Mouse (Mus musculus) spleen, adult 2 months (tissue): ENCODE measurements around the gene Zfp335. TPM values are rescaled to one million over a fixed set of nuclear protein-coding genes. Genes with fewer than 3 reads are reported as not detected.
"Not testable (repeated sequence)": the region's sequence is repeated elsewhere in the genome, so short reads cannot be mapped to it uniquely, and the experiment has no call there.

Source experiments
- DNase-seq, 2 experiments: peaks; one replicate each; pipeline versions ENCODE4 v3.0.0 to v3.0.0-alpha.2; 2012 to 2021; ENCODE audit warnings: low spot score in 2 of 2, low read depth in 1 of 2
- H3K27ac ChIP-seq: fragments of 200-500 bp; 2 replicates; pipeline ENCODE4 v1.5.1; 2012; ENCODE audit warnings: low read length, inconsistent platforms; ENCODE audit not compliant: insufficient read depth
- H3K27me3 ChIP-seq: fragments of 200-500 bp; 2 replicates; pipeline ENCODE4 v1.6.1; 2012; ENCODE audit warnings: mild to moderate bottlenecking, moderate library complexity, low read length, inconsistent platforms; ENCODE audit not compliant: control insufficient read depth, insufficient read depth
- H3K36me3 ChIP-seq: fragments of 200-500 bp; 2 replicates; pipeline ENCODE4 v1.6.1; 2012; ENCODE audit warnings: mild to moderate bottlenecking, low read length, inconsistent platforms; ENCODE audit not compliant: control insufficient read depth, insufficient read depth
- H3K4me1 ChIP-seq: fragments of 200-500 bp; 2 replicates; pipeline ENCODE4 v1.6.1; 2011; ENCODE audit warnings: inconsistent platforms; ENCODE audit not compliant: control insufficient read depth, insufficient read depth, insufficient read length
- H3K4me3 ChIP-seq: fragments of 200-500 bp; 2 replicates; pipeline ENCODE4 v1.5.1; 2011; ENCODE audit warnings: mild to moderate bottlenecking, inconsistent platforms; ENCODE audit not compliant: insufficient read depth, insufficient read length; ENCODE audit errors: extremely low read depth
- CTCF ChIP-seq: fragments of 200-500 bp; IDR thresholded peaks from 2 replicates; pipeline ENCODE4 v1.5.1; 2011; ENCODE audit warnings: mild to moderate bottlenecking, inconsistent platforms; ENCODE audit not compliant: insufficient read depth, insufficient read length, insufficient replicate concordance; ENCODE audit errors: extremely low read depth
- POLR2A ChIP-seq: fragments of 200-500 bp; IDR thresholded peaks from 2 replicates; pipeline ENCODE4 v1.6.1; 2011; ENCODE audit warnings: low read depth, low read length, inconsistent platforms
- WGBS: fragments of 180-500 bp; shearing (Covaris S2); methylation state at CpG from one replicate; pipeline ENCODE4 v1.1.7; 2018; 5-methylcytosine and 5-hydroxymethylcytosine counted together
- polyA plus RNA-seq: library from polyadenylated mRNA; depleted of rRNA; stranded (reverse); fragments of >200 nt; gene quantifications from 2 replicates; pipeline ENCODE4 v1.2.3, GENCODE M21; 2012

Gene Zfp335
- polyA plus RNA-seq, 1 experiment, result 37.8 TPM

DNA sequence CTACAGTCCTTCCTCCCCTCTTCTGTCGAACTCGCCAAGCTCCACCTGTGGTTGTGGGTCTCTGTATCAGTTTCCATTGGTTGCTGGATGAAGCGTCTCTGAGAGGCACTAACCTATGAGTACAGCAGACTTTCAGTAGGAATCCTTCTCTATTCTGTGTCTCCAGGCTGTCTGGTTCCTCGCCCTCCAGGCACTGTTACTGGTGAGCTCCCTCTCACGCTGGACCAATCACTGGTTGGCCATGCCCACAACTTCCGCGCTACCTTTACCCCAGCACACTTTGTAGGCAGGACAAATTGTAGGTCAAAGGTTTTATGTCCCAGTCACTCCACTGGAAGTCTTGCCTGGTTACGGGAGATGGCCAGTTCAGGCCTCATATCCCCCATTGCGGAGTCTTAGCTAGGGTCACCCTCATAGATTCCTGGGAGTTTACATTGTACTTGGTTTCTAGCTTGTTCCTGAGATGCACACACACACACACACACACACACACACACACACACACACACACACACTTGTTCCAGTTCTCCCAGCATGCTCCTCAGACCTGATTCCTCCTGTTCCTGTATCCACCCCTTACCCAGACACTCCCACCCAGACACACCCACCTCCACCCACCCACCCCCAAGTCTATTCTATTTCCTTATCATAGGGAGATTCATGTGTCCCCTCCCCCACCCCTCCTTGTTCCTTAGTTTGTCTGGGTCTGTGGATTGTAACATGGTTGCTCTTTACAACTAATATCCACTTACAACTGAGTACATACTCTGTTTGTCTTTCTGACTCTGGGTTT is 51.7 kb downstream of the Zfp335 start:
- Histone ChIP-seq H3K27ac (no peak overlapping the region), H3K27me3 (peaks cover 10% of the 10 kb centered on the region), H3K4me1 (peaks cover 17% of the 10 kb centered on the region), H3K36me3 (no peaks in the 10 kb centered on the region), H3K4me3 (no peak overlapping the region)
- TF ChIP-seq POLR2A (no peak), CTCF (no peak)
- 69% methylated on average over 9 of the region's 9 CpGs for WGBS
- DNase-seq, result no peak

DNA sequence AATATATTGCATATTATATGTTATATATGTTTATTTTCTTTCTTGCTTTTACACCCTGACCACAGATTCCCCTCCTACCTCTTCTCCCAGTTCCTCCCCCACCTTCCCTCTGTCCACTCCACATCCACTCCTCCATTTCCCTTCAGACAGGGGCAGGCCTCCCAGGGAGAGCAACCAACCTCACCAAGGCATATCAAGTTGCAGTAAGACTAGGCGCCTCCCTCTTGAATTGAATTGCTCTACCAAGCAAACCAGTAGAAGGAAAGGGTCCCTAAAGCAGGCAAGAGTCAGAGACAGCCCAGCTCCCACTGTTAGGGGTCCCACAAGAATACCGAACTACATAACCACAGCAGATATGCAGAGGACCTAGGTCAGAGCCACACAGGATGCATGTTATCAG is 52.4 kb downstream of the Zfp335 start:
- 72% methylated on average over 2 of the region's 2 CpGs for WGBS
- Histone ChIP-seq H3K4me1 (peaks cover 17% of the 10 kb centered on the region), H3K27me3 (peaks cover 10% of the 10 kb centered on the region), H3K36me3 (no peaks in the 10 kb centered on the region), H3K27ac (no peak overlapping the region), H3K4me3 (no peak overlapping the region)
- TF ChIP-seq CTCF (no peak), POLR2A (no peak)
- no peak for DNase-seq

DNA sequence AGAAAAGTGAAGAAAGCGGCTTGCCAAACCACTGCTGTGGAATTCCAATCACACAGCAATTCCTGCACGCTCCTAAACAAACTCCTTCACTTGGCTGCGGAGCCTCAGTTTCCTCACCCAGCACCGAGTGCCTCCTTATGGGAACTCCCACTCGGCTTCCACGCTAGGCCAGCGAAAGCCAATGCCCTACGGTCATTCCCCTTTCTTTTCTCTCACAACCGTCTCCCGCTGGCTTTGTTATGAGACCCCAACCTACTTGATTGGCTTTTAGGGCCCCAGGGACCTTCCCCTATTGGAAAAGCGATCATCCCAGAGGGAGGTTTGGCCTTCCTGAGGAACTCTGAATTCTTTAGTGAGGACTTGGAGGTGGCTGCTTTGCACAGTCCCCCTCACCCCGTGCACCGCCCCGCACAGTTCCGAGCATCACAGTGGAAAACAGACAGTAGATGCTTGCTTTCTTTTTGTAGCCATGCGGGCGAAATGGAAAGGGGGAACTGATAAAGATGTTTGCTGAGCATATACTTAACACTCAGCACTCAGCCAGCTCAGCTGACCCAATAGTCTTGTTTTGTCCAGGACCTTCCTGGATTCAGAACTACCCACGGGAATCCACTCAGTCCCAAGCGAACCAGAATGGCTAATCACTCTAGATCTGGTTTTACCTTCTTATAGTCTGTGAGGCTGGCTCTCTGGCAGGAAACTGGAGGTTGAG is 53.6 kb downstream of the Zfp335 start:
- Histone ChIP-seq H3K4me3 (peak overlapping the region; percentile 65; the same call in 1 of the 2 replicates), H3K36me3 (no peaks in the 10 kb centered on the region), H3K27me3 (peaks cover 10% of the 10 kb centered on the region), H3K4me1 (peaks cover 17% of the 10 kb centered on the region), H3K27ac (no peak overlapping the region)
- no peak for DNase-seq
- TF ChIP-seq CTCF (no peak), POLR2A (no peak)
- WGBS, result 13% methylated on average over 19 of the region's 19 CpGs

DNA sequence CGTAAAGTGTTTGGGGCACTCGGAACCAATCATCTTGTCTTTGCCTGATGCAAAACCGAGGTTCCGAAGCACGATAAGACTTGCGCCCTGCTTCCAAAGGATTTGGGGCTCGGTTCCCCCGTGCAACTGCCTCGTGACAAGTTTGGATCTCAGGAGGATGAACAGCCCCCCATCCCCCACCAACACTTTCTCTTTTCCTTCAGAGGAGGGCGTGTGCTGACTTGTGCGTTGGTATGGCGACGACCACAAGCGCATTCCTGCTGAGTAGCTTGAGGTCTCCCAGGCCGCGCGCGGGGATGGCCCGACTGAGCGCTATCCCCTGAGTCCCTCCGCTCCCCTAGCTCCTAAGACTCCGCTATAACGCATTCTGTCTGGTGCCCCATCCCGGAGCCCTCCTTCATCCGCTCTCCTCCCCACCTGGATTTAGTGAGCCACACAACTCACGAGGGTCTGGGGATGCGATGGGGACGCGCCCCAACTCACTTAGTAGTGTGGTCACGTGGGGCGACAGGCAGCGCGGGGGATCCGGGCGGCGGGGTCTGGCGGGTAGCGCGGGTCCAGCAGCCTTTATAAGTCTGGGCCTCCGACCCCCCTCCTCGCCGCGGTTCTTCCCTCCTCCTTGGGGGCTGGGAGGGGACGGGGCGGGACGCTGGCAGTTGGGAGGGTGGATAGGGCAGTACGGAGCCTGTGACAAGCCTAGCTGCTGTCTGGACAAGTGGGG is 54.3 kb downstream of the Zfp335 start, which contains the start of gene Pltp:
Gene Pltp, minus strand, starts transcription at position 611 of the 721 bp plus-strand sequence.
- no peak within 1 kb of the TSS for H3K27ac ChIP-seq
- no peaks in the 10 kb centered on the region for H3K36me3 ChIP-seq
- peak within 1 kb of the TSS; percentile 65 for H3K4me3 ChIP-seq
- H3K4me1 ChIP-seq, result peaks cover 12% of the 10 kb centered on the region
- WGBS, result 1% methylated on average over 47 of the region's 47 CpGs
- peaks cover 10% of the 10 kb centered on the region for H3K27me3 ChIP-seq
- no peak for TF ChIP-seq CTCF
- no peak for TF ChIP-seq POLR2A
- DNase-seq, result peak in 1 of 2 experiments; percentile 44

DNA sequence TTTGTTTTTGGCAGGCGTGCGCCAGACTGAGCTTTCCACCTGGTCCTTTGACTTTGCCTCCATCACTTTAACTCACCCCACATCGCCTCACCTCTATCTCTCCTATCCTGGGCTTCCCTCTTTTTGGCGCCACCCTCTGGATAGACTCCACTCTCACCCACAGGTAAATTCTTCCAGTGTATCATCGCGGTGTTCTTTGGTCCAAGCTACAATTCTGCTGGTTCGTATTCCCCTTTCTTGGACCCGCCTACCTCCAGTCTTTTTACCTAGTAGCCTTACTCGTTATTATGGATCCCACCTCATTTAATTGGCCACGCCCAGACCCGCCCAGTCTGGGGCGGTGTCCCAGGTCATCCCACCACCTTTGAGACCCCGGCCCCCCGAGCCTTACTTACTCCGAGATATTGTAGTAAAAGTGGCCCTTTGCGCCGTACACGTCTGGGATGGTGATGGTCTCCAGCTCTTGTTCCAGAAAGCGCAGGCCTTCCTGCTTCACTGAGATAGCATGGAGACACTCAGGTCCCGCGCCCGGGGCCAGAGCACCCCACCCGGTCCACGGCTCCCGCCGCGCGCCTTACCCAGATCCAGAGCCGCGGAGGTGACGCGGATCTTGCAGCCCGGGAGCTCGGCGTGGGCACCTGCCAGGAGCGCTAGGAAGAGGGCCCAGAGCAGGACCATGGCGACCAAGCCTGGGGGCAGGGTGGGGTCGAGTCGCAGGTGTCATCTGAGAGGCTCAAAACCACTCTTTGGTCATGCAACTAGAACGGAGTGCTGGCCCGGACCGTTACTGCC is 55.1 kb downstream of the Zfp335 start:
- Histone ChIP-seq H3K27ac (no peak overlapping the region), H3K4me1 (peaks cover 11% of the 10 kb centered on the region; the same call in 1 of the 2 replicates), H3K36me3 (no peaks in the 10 kb centered on the region), H3K4me3 (peak overlapping the region; percentile 65), H3K27me3 (peaks cover 10% of the 10 kb centered on the region)
- 3% methylated on average over 42 of the region's 42 CpGs for WGBS
- no peak for TF ChIP-seq CTCF
- no peak for TF ChIP-seq POLR2A
- DNase-seq, result no peak

DNA sequence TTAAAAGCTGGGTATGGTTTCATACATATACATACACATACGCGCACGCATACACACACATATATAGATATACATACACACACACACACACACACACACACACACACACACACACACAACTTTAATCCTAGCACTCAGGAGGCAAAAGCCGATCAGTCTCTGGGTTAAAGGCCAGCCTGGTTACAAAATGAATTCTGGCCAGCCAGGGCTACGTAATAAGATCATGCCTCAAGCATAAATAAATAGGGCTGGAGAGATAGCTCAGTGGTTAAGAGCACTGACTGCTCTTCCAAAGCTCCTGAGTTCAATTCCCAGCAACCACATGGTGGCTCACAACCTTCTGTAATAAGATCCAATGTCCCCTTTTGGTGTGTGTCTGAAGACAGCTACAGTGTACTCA is 56.0 kb downstream of the Zfp335 start:
- peaks cover 11% of the 10 kb centered on the region; the same call in 1 of the 2 replicates for H3K4me1 ChIP-seq
- WGBS, result 91% methylated on average over 5 of the region's 5 CpGs
- DNase-seq, H3K27ac ChIP-seq, H3K36me3 ChIP-seq, H3K4me3 ChIP-seq: not testable (repeated sequence)
- H3K27me3 ChIP-seq, result peaks cover 10% of the 10 kb centered on the region
